Mouse (Mus musculus) E14TG2a.4 (cell line): ENCODE results near the gene Rassf10.

Experiments used
- CTCF ChIP-seq: conservative IDR thresholded peaks from 2 replicates; pipeline ENCODE4 v1.5.1; 2014; ENCODE audit warnings: low read length
- NANOG ChIP-seq: IDR thresholded peaks from 2 replicates; pipeline ENCODE4 v1.6.1; 2014; ENCODE audit warnings: borderline replicate concordance, low read length, mixed read lengths
- POU5F1 ChIP-seq: IDR thresholded peaks from 2 replicates; pipeline ENCODE4 v1.6.1; 2014; ENCODE audit warnings: low read length, borderline replicate concordance

GRCm38 (mm10) chr7:112923712-112924111 lies 30.1 kb upstream of the Rassf10 start:
- TF ChIP-seq CTCF, result no peak
- no peak for TF ChIP-seq NANOG
- no peak for TF ChIP-seq POU5F1
